Mouse (Mus musculus) intestine, embryonic 14.5 days (tissue): Measurements from ENCODE around the gene Fkbp14. TPM values are rescaled to one million over a fixed set of nuclear protein-coding genes. Genes with fewer than 3 reads are reported as not detected.
A peak's percentile ranks its signal among the peaks of the same experiment; 100 is the strongest.

Experiments used
- ATAC-seq: fragments of 200-750 bp; cut with Nextera tagmentation; replicated peaks from 2 replicates; pipeline ENCODE4 v1.8.0; 2017; ENCODE audit warnings: low read depth, moderate number of reproducible peaks, moderate TSS enrichment, moderate library complexity; ENCODE audit not compliant: low FRiP score, low TSS enrichment
- DNase-seq: peaks from one replicate; pipeline ENCODE4 v3.0.0-alpha.2; 2018; ENCODE audit warnings: low spot score
- H3K27ac ChIP-seq: fragments of 300-500 bp; sonication (generic); 2 replicates; pipeline ENCODE4 v1.5.1; 2014; ENCODE audit warnings: low read depth, mild to moderate bottlenecking, control low read depth
- H3K27me3 ChIP-seq: fragments of 300-500 bp; sonication (generic); replicated peaks from 2 replicates; pipeline ENCODE4 v1.6.1; 2014; ENCODE audit warnings: low read length, control low read depth; ENCODE audit not compliant: control insufficient read depth, insufficient read depth
- H3K36me3 ChIP-seq: fragments of 300-500 bp; sonication (generic); 2 replicates; pipeline ENCODE4 v1.6.1; 2014; ENCODE audit warnings: low read length, control low read depth; ENCODE audit not compliant: control insufficient read depth, insufficient read depth
- H3K4me1 ChIP-seq: fragments of 300-500 bp; sonication (generic); replicated peaks from 2 replicates; pipeline ENCODE4 v1.6.1; 2014; ENCODE audit warnings: low read length, control low read depth, mixed read lengths; ENCODE audit not compliant: control insufficient read depth, insufficient read depth
- H3K4me2 ChIP-seq: fragments of 300-500 bp; sonication (generic); 2 replicates; pipeline ENCODE4 v1.6.1; 2014; ENCODE audit warnings: low read length
- H3K4me3 ChIP-seq: fragments of 300-500 bp; sonication (generic); 2 replicates; pipeline ENCODE4 v1.5.1; 2014; ENCODE audit warnings: low read depth, low read length, control low read depth, mixed read lengths
- H3K9ac ChIP-seq: fragments of 300-500 bp; sonication (generic); 2 replicates; pipeline ENCODE4 v1.6.1; 2014; ENCODE audit warnings: mild to moderate bottlenecking, low read length
- H3K9me3 ChIP-seq: fragments of 300-500 bp; sonication (generic); 2 replicates; pipeline ENCODE4 v1.6.1; 2016; ENCODE audit warnings: low read length, control low read depth; ENCODE audit not compliant: control insufficient read depth
- WGBS: fragments of 180-500 bp; shearing (Covaris S2); extraction: QIAGEN DNeasy Blood & Tissue Kit; methylation state at CpG from one replicate; pipeline ENCODE4 v1.1.7; 2014; 5-methylcytosine and 5-hydroxymethylcytosine counted together
- polyA plus RNA-seq: library from polyadenylated mRNA; unstranded; fragments of >200 nt; fragmentation: Nextera tagmentation; extraction: Ambion mirVana; gene quantifications from 2 replicates; pipeline ENCODE4 v1.2.1, GENCODE M21; 2014

Gene Fkbp14
- polyA plus RNA-seq, 1 experiment from 2014 or later: 24.6 TPM

DNA sequence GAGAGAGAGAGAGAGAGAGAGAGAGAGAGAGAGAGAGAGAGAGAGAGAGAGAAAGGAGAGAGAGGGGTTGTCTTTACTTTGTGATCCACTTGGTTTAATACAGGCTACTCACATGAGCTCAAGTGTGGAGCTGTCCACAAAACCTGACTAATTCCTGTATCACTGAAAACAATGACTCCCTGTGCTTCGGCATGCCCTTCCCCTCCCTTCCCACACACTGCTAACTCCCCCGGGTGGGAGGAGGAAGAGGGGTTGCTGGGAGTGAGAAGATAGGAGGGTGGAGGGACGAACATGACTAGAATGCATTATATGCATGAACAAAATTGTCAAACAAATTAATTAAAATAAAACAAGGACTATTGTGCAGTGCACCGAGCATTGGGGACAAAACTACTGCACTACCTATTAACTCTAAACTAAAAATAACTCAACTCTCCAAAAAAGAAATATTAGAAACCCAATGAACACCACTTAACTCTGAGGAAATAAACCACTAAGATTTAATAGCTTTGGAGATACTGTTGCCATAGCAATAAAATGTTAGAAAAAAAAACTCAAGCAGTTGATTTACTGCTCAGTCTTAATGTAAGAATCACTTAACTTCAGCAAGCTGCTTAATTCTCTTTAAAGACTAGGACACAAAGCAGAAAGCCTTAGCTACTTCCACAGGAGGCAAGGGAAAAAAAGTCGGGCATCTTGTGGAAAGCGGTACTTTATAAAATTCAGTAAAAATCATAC lies 23.7 kb downstream of the Fkbp14 start:
- Histone ChIP-seq H3K9me3 (no peaks in the 10 kb centered on the region), H3K27ac (no peak overlapping the region), H3K36me3 (no peaks in the 10 kb centered on the region), H3K9ac (no peak overlapping the region), H3K27me3 (no peaks in the 10 kb centered on the region), H3K4me1 (peaks cover 13% of the 10 kb centered on the region; the same call in 1 of the 2 replicates), H3K4me2 (peak overlapping the region; percentile 25; the same call in 1 of the 2 replicates), H3K4me3 (no peak overlapping the region)
- DNase-seq: no peak
- ATAC-seq: peak; percentile 70
- WGBS: 10% methylated on average over 6 of the region's 6 CpGs

DNA sequence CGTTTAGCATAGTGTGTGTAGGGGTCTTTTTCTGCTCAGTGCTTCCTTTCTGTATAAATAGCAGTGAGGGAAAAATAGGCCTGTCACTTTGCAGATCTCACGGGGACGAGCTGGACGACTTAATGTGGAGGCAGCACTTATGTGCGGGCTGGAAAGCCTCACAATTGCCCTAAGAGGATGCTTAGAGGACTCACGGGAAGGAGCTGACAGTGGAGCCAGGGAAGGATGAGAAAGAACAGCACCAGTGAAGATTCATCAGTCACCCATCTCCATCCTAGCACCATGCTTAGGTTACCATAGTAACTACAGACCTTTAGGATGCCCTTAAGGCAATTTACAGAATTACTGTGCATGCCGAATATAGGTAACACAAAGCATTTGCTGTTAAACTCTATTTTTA lies 27.3 kb downstream of the Fkbp14 start:
- WGBS: 12% methylated on average over 7 of the region's 7 CpGs

GRCm38 (mm10) chr6:54566546-54566919 lies 30.6 kb downstream of the Fkbp14 start:
- H3K27ac ChIP-seq: no peak overlapping the region
- no peaks in the 10 kb centered on the region for H3K27me3 ChIP-seq
- ATAC-seq: no peak
- peaks cover 8% of the 10 kb centered on the region; the same call in 1 of the 2 replicates for H3K4me1 ChIP-seq
- H3K9ac ChIP-seq: peak overlapping the region; percentile 36; the same call in 1 of the 2 replicates
- peak overlapping the region; percentile 91 for H3K4me2 ChIP-seq
- peak overlapping the region; percentile 45 for H3K4me3 ChIP-seq
- 4% methylated on average over 6 of the region's 6 CpGs for WGBS
- no peak for DNase-seq
- no peaks in the 10 kb centered on the region for H3K9me3 ChIP-seq
- no peaks in the 10 kb centered on the region for H3K36me3 ChIP-seq

More for the DNA sequence above, 27.3 kb downstream of the Fkbp14 start:
- Histone ChIP-seq H3K9me3 (no peaks in the 10 kb centered on the region), H3K9ac (no peak overlapping the region), H3K4me3 (no peak overlapping the region), H3K4me1 (peaks cover 13% of the 10 kb centered on the region; the same call in 1 of the 2 replicates), H3K36me3 (no peaks in the 10 kb centered on the region), H3K27me3 (no peaks in the 10 kb centered on the region), H3K4me2 (no peak overlapping the region), H3K27ac (no peak overlapping the region; the same call in 1 of the 2 replicates)
- ATAC-seq (no peak; the same call in 1 of the 2 replicates), DNase-seq (no peak)

DNA sequence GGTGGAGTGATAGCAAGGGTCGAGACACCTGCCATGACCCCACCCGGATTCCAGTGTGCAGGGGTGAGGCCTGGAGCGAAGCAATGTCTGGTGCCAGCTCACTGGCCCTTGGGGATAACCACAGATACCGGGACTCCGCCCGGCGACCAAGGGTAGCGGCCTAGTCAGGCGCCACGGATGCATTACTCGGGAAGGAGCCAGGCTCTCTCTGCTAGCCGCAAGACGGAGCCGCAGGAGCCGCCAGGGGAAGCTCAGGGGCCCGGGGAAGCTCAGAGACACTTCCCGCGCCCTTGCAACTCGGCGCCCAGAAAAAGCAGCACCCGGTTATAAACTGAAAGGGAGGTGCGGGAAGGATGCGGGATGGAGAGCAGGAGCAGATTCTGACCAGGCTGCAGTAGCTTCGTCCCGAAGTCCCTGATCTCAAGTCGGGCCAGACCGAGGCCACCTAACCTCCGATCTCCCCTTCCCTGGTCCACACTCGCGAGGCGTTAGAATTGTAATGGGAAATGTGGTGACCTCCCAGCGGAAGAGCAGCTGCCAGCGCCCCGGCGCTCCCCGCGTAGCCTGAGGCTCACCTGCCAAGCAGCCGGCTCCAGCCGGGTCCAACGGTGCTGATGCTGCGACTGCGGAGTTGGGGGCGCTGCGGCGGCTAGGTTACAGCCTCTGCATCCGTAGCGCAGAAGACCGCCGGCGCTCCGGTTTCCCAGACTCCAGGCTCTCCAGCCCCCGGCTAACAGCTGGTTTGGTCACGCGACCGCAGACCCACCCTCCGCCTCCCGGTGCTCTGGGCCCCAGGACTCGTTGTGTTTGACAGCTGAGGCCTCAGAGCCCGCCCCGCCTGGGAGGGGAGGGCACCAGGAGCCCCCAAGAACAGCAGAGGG lies 31.2 kb downstream of the Fkbp14 start, which contains the start of gene Scrn1:
Gene Scrn1, minus strand, starts transcription at position 825 of the 881 bp plus-strand sequence.
- H3K27ac ChIP-seq: peak within 1 kb of the TSS; percentile 29; the same call in 1 of the 2 replicates
- no peaks in the 10 kb centered on the region for H3K27me3 ChIP-seq
- peak; percentile 76 for ATAC-seq
- peak within 1 kb of the TSS; percentile 45 for H3K4me3 ChIP-seq
- 2% methylated on average over 60 of the region's 60 CpGs for WGBS
- no peaks in the 10 kb centered on the region for H3K9me3 ChIP-seq
- DNase-seq: peak; percentile 79
- H3K4me1 ChIP-seq: peaks cover 8% of the 10 kb centered on the region; the same call in 1 of the 2 replicates
- H3K4me2 ChIP-seq: peak within 1 kb of the TSS; percentile 91
- no peaks in the 10 kb centered on the region for H3K36me3 ChIP-seq
- peak within 1 kb of the TSS; percentile 36 for H3K9ac ChIP-seq

- WGBS: 39% methylated on average over 3 of the region's 3 CpGs
- H3K4me3 ChIP-seq: no peak overlapping the region; the same call in 1 of the 2 replicates
- ATAC-seq: no peak
Observed at GRCm38 (mm10) chr6:54565012-54565411, 32.1 kb downstream of the Fkbp14 start.

DNA sequence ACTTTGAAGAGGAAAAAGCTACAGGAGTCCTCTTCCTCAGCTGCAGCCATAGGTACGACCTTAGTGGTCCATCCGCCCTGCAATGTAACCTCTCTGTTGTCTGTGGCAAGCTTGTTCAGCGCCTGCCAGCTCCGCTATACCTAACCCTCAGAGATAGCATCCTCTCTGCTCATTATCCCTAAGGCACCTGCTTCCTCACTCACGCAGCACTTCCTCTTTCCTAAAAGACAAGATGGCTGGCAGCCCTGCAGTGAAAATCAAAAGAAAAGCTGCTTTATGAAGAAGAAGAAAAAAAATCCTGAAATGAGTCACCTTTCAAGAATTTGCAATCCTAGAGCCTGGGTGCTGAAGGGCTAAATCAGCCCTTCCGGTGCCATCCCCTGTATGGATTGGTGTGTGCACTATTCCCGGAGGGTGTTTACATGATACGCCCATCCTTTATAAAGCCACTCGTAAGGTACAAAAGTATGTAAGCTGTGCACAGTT lies 32.6 kb downstream of the Fkbp14 start:
- H3K9ac ChIP-seq: no peak overlapping the region
- peaks cover 5% of the 10 kb centered on the region; the same call in 1 of the 2 replicates for H3K4me1 ChIP-seq
- no peak overlapping the region for H3K4me3 ChIP-seq
- WGBS: 56% methylated on average over 9 of the region's 9 CpGs
- no peaks in the 10 kb centered on the region for H3K27me3 ChIP-seq
- no peaks in the 10 kb centered on the region for H3K36me3 ChIP-seq
- no peak for ATAC-seq
- H3K27ac ChIP-seq: no peak overlapping the region
- H3K4me2 ChIP-seq: no peak overlapping the region
- no peak for DNase-seq
- no peaks in the 10 kb centered on the region for H3K9me3 ChIP-seq

More at GRCm38 (mm10) chr6:54565012-54565411, 32.1 kb downstream of the Fkbp14 start:
- Histone ChIP-seq H3K9me3 (no peaks in the 10 kb centered on the region), H3K36me3 (no peaks in the 10 kb centered on the region), H3K4me1 (peaks cover 8% of the 10 kb centered on the region; the same call in 1 of the 2 replicates), H3K4me2 (no peak overlapping the region), H3K9ac (no peak overlapping the region), H3K27ac (no peak overlapping the region), H3K27me3 (no peaks in the 10 kb centered on the region)
- DNase-seq: peak; percentile 56

DNA sequence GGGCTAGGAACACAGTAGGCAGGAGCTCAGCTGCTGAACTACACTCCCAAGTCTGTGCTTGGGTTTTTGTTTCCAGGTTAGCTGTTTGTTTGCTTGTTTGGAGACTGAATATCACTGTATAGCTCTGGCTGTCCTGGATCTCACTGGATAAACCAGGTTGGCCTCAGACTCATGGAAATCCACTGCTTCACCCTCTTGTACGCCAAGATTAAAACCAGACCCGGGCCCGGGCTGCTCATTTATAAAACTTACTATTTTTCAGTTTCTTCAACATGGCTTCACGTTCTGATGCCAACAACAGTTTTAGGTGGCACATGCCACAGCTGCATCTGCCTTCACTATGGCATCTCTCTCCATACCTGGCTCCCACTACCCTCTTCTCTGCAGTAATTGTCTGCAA lies 33.5 kb downstream of the Fkbp14 start:
- WGBS: 91% methylated on average over 4 of the region's 4 CpGs
- H3K4me3 ChIP-seq: no peak overlapping the region
- DNase-seq: no peak
- H3K4me2 ChIP-seq: no peak overlapping the region
- H3K9me3 ChIP-seq: no peaks in the 10 kb centered on the region
- no peaks in the 10 kb centered on the region; the same call in 1 of the 2 replicates for H3K4me1 ChIP-seq
- no peak overlapping the region for H3K27ac ChIP-seq
- H3K9ac ChIP-seq: no peak overlapping the region
- no peaks in the 10 kb centered on the region for H3K36me3 ChIP-seq
- H3K27me3 ChIP-seq: no peaks in the 10 kb centered on the region
- no peak for ATAC-seq

- H3K4me3 ChIP-seq: no peak overlapping the region
- ATAC-seq (no peak), DNase-seq (no peak)
- no peaks in the 10 kb centered on the region for H3K9me3 ChIP-seq
- no peaks in the 10 kb centered on the region for H3K4me1 ChIP-seq
- H3K27ac ChIP-seq: no peak overlapping the region
- no peak overlapping the region for H3K9ac ChIP-seq
- H3K4me2 ChIP-seq: no peak overlapping the region
- no peaks in the 10 kb centered on the region for H3K27me3 ChIP-seq
- no peaks in the 10 kb centered on the region for H3K36me3 ChIP-seq
- 73% methylated on average over 17 of the region's 17 CpGs for WGBS
Observed at GRCm38 (mm10) chr6:54562018-54562809, 34.9 kb downstream of the Fkbp14 start.
